Mouse (Mus musculus): ENCODE results near the gene Cacna1f.

- TF ChIP-seq CTCF (IDR thresholded peaks at IDR 0.05; ENCODE audit: low read depth, low read length), result no peak
- TF ChIP-seq POLR2A (IDR thresholded peaks at IDR 0.05; ENCODE audit: extremely low read depth, insufficient read depth, low read length), result no peak
Measured at GRCm38 (mm10) chrX:7571565-7572136, 35.2 kb upstream of the Cacna1f start.
